Mouse (Mus musculus) adipocyte (in vitro differentiated cells): Measurements from ENCODE around the gene Cacna1c.

Source experiments
- DNase-seq: peaks from one replicate; pipeline ENCODE4 v3.0.0-alpha.2; 2016; ENCODE audit warnings: low spot score

The Cacna1c gene

GRCm38 (mm10) chr6:119196382-119197305 is at the start of gene Cacna1c:
Gene Cacna1c (minus strand): TSS chr6:119196418.
- DNase-seq: no peak

DNA sequence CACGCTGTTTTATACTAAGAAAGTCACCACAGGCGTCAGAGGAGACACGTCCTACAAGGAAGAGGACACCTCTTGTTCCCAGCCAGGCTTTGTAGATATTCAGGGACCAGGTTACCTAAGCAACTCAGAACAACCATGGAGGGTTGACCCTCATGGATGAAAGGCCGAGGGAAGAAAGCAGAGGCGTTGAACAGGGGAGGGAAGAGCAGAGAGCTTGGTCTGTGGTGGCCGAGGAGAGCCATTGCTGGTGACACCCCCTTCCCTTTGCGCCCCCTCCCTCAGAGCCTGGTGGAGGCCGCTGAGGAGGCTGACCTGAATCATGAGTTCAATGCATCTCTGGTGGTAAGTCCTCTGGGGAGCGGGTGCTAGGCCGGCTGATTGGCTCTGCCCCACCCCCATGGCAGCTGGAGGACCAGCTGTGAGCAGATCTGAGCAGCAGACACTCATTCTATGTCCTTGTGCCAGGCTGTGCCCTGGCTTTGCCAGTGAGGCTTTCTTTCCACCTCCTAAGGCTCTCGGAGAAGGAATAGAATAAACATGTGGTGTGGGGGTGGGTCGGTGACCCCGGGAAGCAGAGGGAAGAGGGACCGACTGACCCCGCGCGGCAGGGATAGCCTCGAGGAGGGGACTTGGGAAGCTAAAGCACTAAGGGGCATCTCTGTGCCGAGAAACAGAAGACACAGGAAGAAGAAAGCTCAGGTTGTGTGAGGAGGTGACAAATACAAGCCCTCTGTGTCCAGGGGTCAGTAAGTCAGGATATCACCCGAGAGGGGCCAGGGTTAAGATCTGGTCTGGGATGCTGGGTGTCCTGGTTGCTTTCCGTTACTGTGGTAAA is 44.9 kb upstream of the Cacna1c start:
- DNase-seq: no peak

DNA sequence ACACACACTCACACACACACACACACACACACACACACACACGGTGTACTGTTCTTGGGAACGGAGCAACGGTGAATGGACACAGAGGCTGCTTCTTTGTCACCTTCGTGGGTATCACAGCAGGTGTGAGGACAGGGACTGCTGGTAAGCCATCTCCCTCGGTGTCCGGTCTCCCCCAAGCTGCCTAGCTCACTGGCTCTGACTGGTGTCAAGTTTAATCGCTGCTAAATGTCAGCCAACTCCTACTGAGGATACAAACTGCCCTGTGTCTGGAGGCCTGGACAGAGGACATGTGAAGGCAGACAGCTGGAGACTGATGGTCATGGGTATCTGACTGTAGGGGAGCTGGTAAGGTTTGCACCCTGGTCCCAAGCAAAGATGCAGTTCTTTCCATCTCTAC is 44.0 kb upstream of the Cacna1c start:
- DNase-seq: no peak

DNA sequence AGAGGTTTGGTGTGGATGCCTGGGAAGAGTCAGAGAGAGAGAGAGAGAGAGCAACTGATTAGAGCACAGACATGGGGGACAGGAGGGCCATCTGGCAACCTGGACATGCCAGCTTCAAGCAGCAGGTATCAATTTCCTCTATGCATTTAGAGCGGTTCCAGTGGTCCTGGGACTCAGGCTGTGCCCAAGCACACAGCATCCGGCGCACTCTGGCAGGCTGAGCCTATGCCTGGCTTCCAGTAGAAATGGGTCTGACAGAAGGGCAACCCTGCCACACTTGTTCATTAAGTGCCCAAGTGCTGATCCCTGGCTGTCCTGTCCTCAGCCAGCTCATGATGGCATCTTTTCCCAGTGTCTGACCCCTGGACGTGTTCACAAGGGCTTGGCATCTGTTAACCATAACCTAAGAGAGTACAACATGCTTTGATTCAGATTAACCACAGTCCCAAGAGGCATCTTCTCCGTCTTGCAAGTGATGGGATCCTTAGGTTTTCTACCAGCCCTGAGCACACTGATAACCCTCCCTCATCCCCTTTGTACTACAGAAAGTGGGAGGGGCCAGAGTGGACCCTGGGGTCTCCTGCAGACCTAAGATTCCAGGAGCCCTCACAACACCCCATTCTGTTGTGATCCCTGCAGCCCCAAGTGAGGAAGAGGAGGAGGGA is 43.3 kb upstream of the Cacna1c start:
- DNase-seq: no peak

DNA sequence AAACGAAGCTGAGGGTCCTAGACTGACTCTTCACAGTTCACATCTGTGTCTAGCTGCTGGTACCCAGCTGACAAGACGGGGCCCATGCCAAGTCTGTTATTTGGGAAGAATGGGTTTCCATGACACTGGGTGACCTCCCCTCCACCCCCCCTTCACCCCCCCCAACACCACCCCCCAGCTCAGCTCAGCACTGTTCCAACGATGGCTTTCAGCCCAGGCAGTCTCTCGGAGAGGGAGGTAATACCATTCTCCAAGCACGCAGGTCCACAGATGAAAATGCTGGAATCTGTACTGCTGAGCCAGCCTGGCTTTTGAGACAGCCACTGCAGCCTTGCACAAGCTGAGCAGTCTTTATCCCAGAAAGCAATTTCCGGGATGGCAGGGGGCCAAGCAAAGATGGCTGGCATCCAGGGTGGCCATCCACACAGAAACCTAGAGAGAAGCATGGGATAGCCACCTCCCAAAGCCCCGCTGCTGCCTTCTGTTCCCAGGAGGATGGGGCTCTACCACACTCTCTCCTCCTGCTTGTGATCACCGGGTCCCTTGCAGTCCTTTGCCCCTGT is 41.3 kb upstream of the Cacna1c start:
- DNase-seq: peak; percentile 77

GRCm38 (mm10) chr6:119236241-119236640 is 40.0 kb upstream of the Cacna1c start, which contains the start of gene Cacna2d4:
Gene Cacna2d4 (plus strand): TSS chr6:119236526.
- no peak for DNase-seq

GRCm38 (mm10) chr6:119235441-119235840 is 39.2 kb upstream of the Cacna1c start:
- DNase-seq: no peak

DNA sequence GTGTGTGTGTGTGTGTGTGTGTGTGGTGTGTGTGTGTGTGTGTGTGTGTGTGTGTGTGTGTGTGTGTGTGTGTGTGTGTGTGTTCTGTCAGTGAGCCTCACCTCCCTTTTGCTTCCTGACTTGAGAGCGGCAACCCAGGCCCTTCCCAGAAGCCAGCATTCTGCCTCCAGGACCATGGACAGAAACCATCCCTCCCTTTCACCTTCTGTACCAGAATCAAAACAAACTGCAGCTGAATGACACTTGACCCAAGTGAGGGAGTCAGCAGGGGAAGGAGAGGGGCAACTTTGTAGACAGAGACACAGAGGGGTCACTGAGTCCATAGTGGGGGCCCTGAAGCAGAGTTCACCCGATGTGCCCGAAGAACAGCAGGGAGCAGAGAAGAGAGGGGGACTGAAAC is 36.8 kb upstream of the Cacna1c start:
- peak; percentile 80 for DNase-seq

- DNase-seq: no peak
Measured at GRCm38 (mm10) chr6:119228861-119229603, 32.8 kb upstream of the Cacna1c start.

- no peak for DNase-seq
Measured at GRCm38 (mm10) chr6:119227001-119227400, 30.8 kb upstream of the Cacna1c start.

- DNase-seq: no peak
Measured at GRCm38 (mm10) chr6:119225731-119226130, 29.5 kb upstream of the Cacna1c start.

DNA sequence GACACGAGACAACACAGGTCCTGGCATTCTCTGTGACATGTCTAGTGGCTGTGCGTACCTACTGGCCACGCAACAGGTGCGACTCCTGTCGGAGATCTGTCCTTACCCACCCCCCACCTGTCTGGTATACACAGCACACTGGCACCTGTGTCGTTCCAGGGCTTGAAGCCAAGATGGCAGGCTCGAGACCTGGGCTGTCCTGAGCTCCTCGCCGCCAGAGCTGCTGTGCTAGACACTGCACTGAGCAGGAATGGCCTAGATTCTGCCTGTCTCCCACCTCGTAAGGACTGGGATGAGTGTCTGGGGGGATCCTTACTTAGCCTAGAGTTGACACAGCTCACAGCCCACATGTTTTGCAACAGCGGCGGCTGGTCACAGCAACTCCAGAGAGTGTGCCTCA is 29.0 kb upstream of the Cacna1c start:
- DNase-seq: no peak

- no peak for DNase-seq
Measured at GRCm38 (mm10) chr6:119224451-119225195, 28.4 kb upstream of the Cacna1c start.

DNA sequence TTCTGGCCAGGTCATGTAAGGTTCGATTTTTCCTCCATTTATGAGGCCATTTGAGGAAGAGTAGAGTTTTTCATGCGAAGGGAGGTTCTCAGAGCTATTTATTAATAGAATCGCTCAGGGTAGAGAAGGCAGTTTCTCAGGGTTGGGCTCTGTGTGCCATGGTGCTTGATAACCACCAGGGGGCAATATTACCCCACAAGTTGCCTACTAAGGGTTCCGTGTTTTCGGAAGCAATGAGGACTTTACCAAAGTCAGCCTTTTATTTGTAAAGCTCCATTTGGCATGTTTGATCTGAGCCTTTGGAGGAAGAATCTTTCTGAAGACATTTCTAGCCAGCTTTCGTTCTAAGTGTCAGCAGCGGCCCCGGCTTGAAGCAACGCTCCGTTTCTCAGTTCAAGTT is 24.1 kb upstream of the Cacna1c start:
- peak; percentile 88 for DNase-seq

- no peak for DNase-seq
Measured at GRCm38 (mm10) chr6:119219237-119219870, 23.1 kb upstream of the Cacna1c start.

- DNase-seq: no peak
Measured at GRCm38 (mm10) chr6:119218591-119218990, 22.4 kb upstream of the Cacna1c start.

GRCm38 (mm10) chr6:119217661-119218060 is 21.4 kb upstream of the Cacna1c start:
- DNase-seq: no peak

GRCm38 (mm10) chr6:119215040-119215613 is 18.9 kb upstream of the Cacna1c start:
- DNase-seq: no peak

- no peak for DNase-seq
Measured at GRCm38 (mm10) chr6:119214190-119214589, 18.0 kb upstream of the Cacna1c start.

- no peak for DNase-seq
Measured at GRCm38 (mm10) chr6:119213375-119213774, 17.2 kb upstream of the Cacna1c start.
